Mouse (Mus musculus): ENCODE measurements around the gene Adora1. TPM values are rescaled to one million over a fixed set of nuclear protein-coding genes. Genes with fewer than 3 reads are reported as not detected.

Adora1 gene
- total RNA-seq, 2 experiments from 2014 or later, result 169 to 185 TPM

GRCm38 (mm10) chr1:134200481-134200880 lies 34.8 kb downstream of the Adora1 start:
- DNase-seq (ENCODE audit: low spot score in 2 of 2), result no peak
- intact Hi-C loops (cut with DNase I), result loop anchor here (5.0 kb wide), 1 partner anchor 132 kb away; the partner anchor contains the start of gene Ppfia4

- intact Hi-C loops (cut with DNase I), result loop anchor here (5.0 kb wide), 1 partner anchor 46 kb away; no protein-coding TSS in a partner anchor
Observed at GRCm38 (mm10) chr1:134198197-134198995, 36.8 kb downstream of the Adora1 start.

GRCm38 (mm10) chr1:134197325-134197982 lies 37.8 kb downstream of the Adora1 start:
- intact Hi-C loops (cut with DNase I), result loop anchor here (2.0 to 5.0 kb wide), 3 partner anchors 37 to 47 kb away; partner anchors contain the start of gene Adora1
- DNase-seq (ENCODE audit: low spot score in 2 of 2), result no peak

More at GRCm38 (mm10) chr1:134198197-134198995, 36.8 kb downstream of the Adora1 start:
- peak; percentile 44 to 66 for DNase-seq (ENCODE audit: low spot score in 2 of 2)

GRCm38 (mm10) chr1:134196386-134196785 lies 38.8 kb downstream of the Adora1 start:
- intact Hi-C loops (cut with DNase I), result loop anchor here (2.0 to 5.0 kb wide), 3 partner anchors 38 to 48 kb away; partner anchors contain the start of gene Adora1
- peak; percentile 82 to 85 for DNase-seq (ENCODE audit: low spot score in 2 of 2)

GRCm38 (mm10) chr1:134195979-134196378 lies 39.3 kb downstream of the Adora1 start:
- intact Hi-C loops (cut with DNase I), result loop anchor here (2.0 to 5.0 kb wide), 3 partner anchors 39 to 49 kb away; partner anchors contain the start of gene Adora1
- peak in 1 of 2 experiments; percentile 54 for DNase-seq (ENCODE audit: low spot score in 2 of 2)

GRCm38 (mm10) chr1:134195571-134195970 lies 39.7 kb downstream of the Adora1 start:
- DNase-seq (ENCODE audit: low spot score in 2 of 2), result peak; percentile 67 to 80
- intact Hi-C loops (cut with DNase I), result loop anchor here (5.0 kb wide), 1 partner anchor 43 kb away; no protein-coding TSS in a partner anchor

GRCm38 (mm10) chr1:134195117-134195516 lies 40.1 kb downstream of the Adora1 start:
- DNase-seq (ENCODE audit: low spot score in 2 of 2), result no peak
- intact Hi-C loops (cut with DNase I), result loop anchor here (5.0 kb wide), 1 partner anchor 43 kb away; no protein-coding TSS in a partner anchor

GRCm38 (mm10) chr1:134194298-134195022 lies 40.8 kb downstream of the Adora1 start:
- DNase-seq (ENCODE audit: low spot score in 2 of 2), result no peak
- intact Hi-C loops (cut with DNase I), result loop anchor here (5.0 kb wide), 1 partner anchor 42 kb away; no protein-coding TSS in a partner anchor

GRCm38 (mm10) chr1:134193674-134194197 lies 41.5 kb downstream of the Adora1 start:
- intact Hi-C loops (cut with DNase I), result no loop called here
- no peak for DNase-seq (ENCODE audit: low spot score in 2 of 2)

- DNase-seq (ENCODE audit: low spot score in 2 of 2), result no peak
- intact Hi-C loops (cut with DNase I), result no loop called here
Observed at GRCm38 (mm10) chr1:134193126-134193525, 42.1 kb downstream of the Adora1 start, which contains the start of gene Mybph. Gene Mybph (plus strand): TSS chr1:134193448.

- intact Hi-C loops (cut with DNase I), result no loop called here
- DNase-seq (ENCODE audit: low spot score in 2 of 2), result no peak
Observed at GRCm38 (mm10) chr1:134192024-134192423, 43.2 kb downstream of the Adora1 start.

GRCm38 (mm10) chr1:134191192-134191591 lies 44.0 kb downstream of the Adora1 start:
- no peak for DNase-seq (ENCODE audit: low spot score in 2 of 2)
- intact Hi-C loops (cut with DNase I), result no loop called here

GRCm38 (mm10) chr1:134188989-134189729 lies 46.1 kb downstream of the Adora1 start:
- peak in 1 of 2 experiments; percentile 67 for DNase-seq (ENCODE audit: low spot score in 2 of 2)
- intact Hi-C loops (cut with DNase I), result no loop called here

- intact Hi-C loops (cut with DNase I), result no loop called here
- no peak for DNase-seq (ENCODE audit: low spot score in 2 of 2)
Observed at GRCm38 (mm10) chr1:134188217-134188616, 47.0 kb downstream of the Adora1 start.

GRCm38 (mm10) chr1:134184089-134184488 lies 51.1 kb downstream of the Adora1 start:
- intact Hi-C loops (cut with DNase I), result no loop called here
- no peak for DNase-seq (ENCODE audit: low spot score in 2 of 2)

- DNase-seq (ENCODE audit: low spot score in 2 of 2), result no peak
Observed at GRCm38 (mm10) chr1:134182025-134182424, 53.2 kb downstream of the Adora1 start, which contains the start of gene Chil1. Gene Chil1 (plus strand): TSS chr1:134182176.

GRCm38 (mm10) chr1:134177976-134178375 lies 57.3 kb downstream of the Adora1 start:
- intact Hi-C loops (cut with DNase I), result no loop called here
- no peak for DNase-seq (ENCODE audit: low spot score in 2 of 2)

More at GRCm38 (mm10) chr1:134182025-134182424, 53.2 kb downstream of the Adora1 start, which contains the start of gene Chil1:
- intact Hi-C loops (cut with DNase I), result no loop called here

- intact Hi-C loops (cut with DNase I), result no loop called here
- DNase-seq (ENCODE audit: low spot score in 2 of 2), result no peak
Observed at GRCm38 (mm10) chr1:134173081-134173480, 62.1 kb downstream of the Adora1 start.
